Mouse (Mus musculus) MEL (cell line): Measurements from ENCODE around the gene Sh3glb1. TPM values are rescaled to one million over a fixed set of nuclear protein-coding genes. Genes with fewer than 3 reads are reported as not detected.
"Not testable (repeated sequence)": the region's sequence is repeated elsewhere in the genome, so short reads cannot be mapped to it uniquely, and the experiment has no call there.

Experiments used
- DNase-seq: peaks from one replicate; pipeline ENCODE4 v3.0.0; 2011; ENCODE audit warnings: low read depth, low spot score
- H3K27ac ChIP-seq: 2 replicates; pipeline ENCODE4 v1.5.1; 2012; ENCODE audit warnings: low read depth, mild to moderate bottlenecking, control low read depth, low read length, moderate library complexity; ENCODE audit not compliant: control insufficient read depth
- H3K27me3 ChIP-seq, 2 experiments: fragments of 150-350 bp in 1 of 2; sonication (generic) in 1 of 2; 2 replicates each; pipeline ENCODE4 v1.6.1; 2012; ENCODE audit warnings: low read length in 2 of 2, mild to moderate bottlenecking in 2 of 2, improper control_type of control experiment in 1 of 2, moderate library complexity in 1 of 2; ENCODE audit not compliant: insufficient read depth in 2 of 2, control insufficient read depth in 1 of 2
- H3K36me3 ChIP-seq, 2 experiments: 2 replicates each; pipeline ENCODE4 v1.6.1; 2012 to 2014; ENCODE audit warnings: low read length in 2 of 2, improper control_type of control experiment in 1 of 2, inconsistent platforms in 1 of 2, mild to moderate bottlenecking in 1 of 2; ENCODE audit not compliant: insufficient read depth in 2 of 2, control insufficient read depth in 1 of 2
- H3K4me1 ChIP-seq, 2 experiments: fragments of 150-350 bp in 1 of 2; sonication (generic) in 1 of 2; 2 replicates each; pipeline ENCODE4 v1.6.1; 2012; ENCODE audit warnings: low read length in 2 of 2, improper control_type of control experiment in 1 of 2, mild to moderate bottlenecking in 1 of 2; ENCODE audit not compliant: insufficient read depth in 2 of 2, control insufficient read depth in 1 of 2
- H3K4me3 ChIP-seq, 2 experiments: fragments of 150-350 bp in 1 of 2; sonication (generic) in 1 of 2; 2 replicates each; pipeline ENCODE4 v1.5.1; 2012; ENCODE audit warnings: low read depth in 2 of 2, low read length in 2 of 2, mild to moderate bottlenecking in 2 of 2, moderate library complexity in 2 of 2, control low read depth in 1 of 2, improper control_type of control experiment in 1 of 2; ENCODE audit not compliant: control insufficient read depth in 1 of 2, insufficient read depth in 1 of 2
- H3K79me2 ChIP-seq: 2 replicates; pipeline ENCODE4 v1.6.1; 2012; ENCODE audit warnings: mild to moderate bottlenecking, low read length, moderate library complexity; ENCODE audit not compliant: control insufficient read depth, poor library complexity, insufficient read depth
- H3K9ac ChIP-seq: 2 replicates; pipeline ENCODE4 v1.6.1; 2012; ENCODE audit warnings: low read depth, mild to moderate bottlenecking, control low read depth, low read length, moderate library complexity; ENCODE audit not compliant: control insufficient read depth, poor library complexity, severe bottlenecking
- H3K9me3 ChIP-seq: fragments of 150-350 bp; sonication (generic); replicated peaks from 2 replicates; pipeline ENCODE4 v1.6.1; 2012; ENCODE audit warnings: mild to moderate bottlenecking, low read length, improper control_type of control experiment, moderate library complexity; ENCODE audit not compliant: insufficient read depth
- CTCF ChIP-seq, 3 experiments: IDR thresholded peaks in 2 of 3; conservative IDR thresholded peaks in 1 of 3; 2 replicates each; pipeline ENCODE4 v1.5.1; 2011 to 2012; ENCODE audit warnings: low read length in 3 of 3, low read depth in 2 of 3, mild to moderate bottlenecking in 2 of 3, improper control_type of control experiment in 1 of 3, inconsistent platforms in 1 of 3, mixed read lengths in 1 of 3, moderate library complexity in 1 of 3; ENCODE audit not compliant: control insufficient read depth in 1 of 3, insufficient read depth in 1 of 3, poor library complexity in 1 of 3, severe bottlenecking in 1 of 3
- ETS1 ChIP-seq: IDR thresholded peaks from 2 replicates; pipeline ENCODE4 v1.6.1; 2012; ENCODE audit warnings: low read depth, mild to moderate bottlenecking, inconsistent platforms, low read length, improper control_type of control experiment, moderate library complexity
- GABPA ChIP-seq: IDR thresholded peaks from 2 replicates; pipeline ENCODE4 v1.6.1; 2012; ENCODE audit warnings: low read depth, mild to moderate bottlenecking, inconsistent platforms, low read length, improper control_type of control experiment, moderate library complexity
- MAFK ChIP-seq: IDR thresholded peaks from 2 replicates; pipeline ENCODE4 v1.6.1; 2011; ENCODE audit warnings: low read depth, mild to moderate bottlenecking, low read length, improper control_type of control experiment, borderline replicate concordance
- MAX ChIP-seq: IDR thresholded peaks from 2 replicates; pipeline ENCODE4 v1.6.1; 2011; ENCODE audit warnings: low read length, improper control_type of control experiment
- MEF2A ChIP-seq: IDR thresholded peaks from 2 replicates; pipeline ENCODE4 v1.6.1; 2014; ENCODE audit warnings: low read depth, mild to moderate bottlenecking, inconsistent platforms, low read length, improper control_type of control experiment; ENCODE audit not compliant: poor library complexity, insufficient replicate concordance, severe bottlenecking; ENCODE audit errors: extremely low read depth
- POLR2AphosphoS2 ChIP-seq: IDR thresholded peaks from 2 replicates; pipeline ENCODE4 v1.6.1; 2011; ENCODE audit warnings: low read length, improper control_type of control experiment
- SMC3 ChIP-seq: IDR thresholded peaks from 2 replicates; pipeline ENCODE4 v1.6.1; 2011; ENCODE audit warnings: low read depth, low read length, improper control_type of control experiment
- USF1 ChIP-seq: IDR thresholded peaks from 2 replicates; pipeline ENCODE4 v1.6.1; 2014; ENCODE audit warnings: low read depth, mild to moderate bottlenecking, inconsistent platforms, low read length, improper control_type of control experiment, moderate library complexity
- ZC3H11A ChIP-seq: IDR thresholded peaks from 2 replicates; pipeline ENCODE4 v1.6.1; 2012; ENCODE audit warnings: low read depth, mild to moderate bottlenecking, inconsistent platforms, low read length, improper control_type of control experiment
- ZMIZ1 ChIP-seq: IDR thresholded peaks from 2 replicates; pipeline ENCODE4 v1.6.1; 2012; ENCODE audit warnings: low read depth, mild to moderate bottlenecking, inconsistent platforms, low read length, improper control_type of control experiment, moderate library complexity
- polyA plus RNA-seq, 2 experiments: library from polyadenylated mRNA; stranded (reverse) in 1 of 2; unstranded in 1 of 2; fragments of >175 nt in 1 of 2; fragments of >200 nt in 1 of 2; gene quantifications; 2 replicates each; pipeline versions ENCODE4 v1.2.1 to v1.2.4; 2012; ENCODE audit warnings: low replicate concordance in 2 of 2, low read depth in 1 of 2; ENCODE audit not compliant: insufficient read length in 2 of 2, insufficient read depth in 1 of 2, missing spikeins in 1 of 2
- total RNA-seq: library from RNA; depleted of rRNA; stranded (reverse); fragments of 300-350 nt; gene quantifications from 2 replicates; pipeline ENCODE4 v1.2.3, GENCODE M21; 2012

Sh3glb1 gene
- total and polyA plus RNA-seq, 3 experiments: 33.9 to 89.2 (median 61.9) TPM

- Histone ChIP-seq H3K79me2 (no peaks in the 10 kb centered on the region), H3K9me3 (no peaks in the 10 kb centered on the region), H3K27ac (no peak overlapping the region), H3K9ac (no peak overlapping the region), H3K4me1 (peaks cover 2 to 12% of the 10 kb centered on the region in 2 experiments), H3K4me3 (no peak overlapping the region), H3K27me3 (no peaks in the 10 kb centered on the region)
- no peak for DNase-seq
- no peak for TF ChIP-seq MAX
- no peak for TF ChIP-seq SMC3
- TF ChIP-seq ETS1: peak; percentile 54
- no peak for TF ChIP-seq ZC3H11A
- no peak for TF ChIP-seq MEF2A
- TF ChIP-seq, all 39 proteins: peak for 1
- H3K36me3 ChIP-seq: peaks cover 0 to 8% of the 10 kb centered on the region in 2 experiments; a peak in 2 of 4 replicates
Measured at GRCm38 (mm10) chr3:144759719-144760118, 39.6 kb upstream of the Sh3glb1 start.

GRCm38 (mm10) chr3:144756103-144756502 is 36.0 kb upstream of the Sh3glb1 start:
- not testable (repeated sequence) for H3K4me1 ChIP-seq, H3K79me2 ChIP-seq, H3K9ac ChIP-seq, DNase-seq, H3K36me3 ChIP-seq, H3K27ac ChIP-seq, H3K9me3 ChIP-seq, H3K4me3 ChIP-seq, H3K27me3 ChIP-seq

- peaks cover 0 to 2% of the 10 kb centered on the region in 2 experiments; a peak in 1 of 4 replicates for H3K36me3 ChIP-seq
- peaks cover 0 to 3% of the 10 kb centered on the region in 2 experiments for H3K4me1 ChIP-seq
- H3K79me2 ChIP-seq: no peaks in the 10 kb centered on the region
- no peak for TF ChIP-seq ZMIZ1
- TF ChIP-seq GABPA: no peak
- TF ChIP-seq ZC3H11A: 0 out of 2 replicates have a peak, but pooled peaks have one; percentile 5
- peak; percentile 60 to 82 (median 75) for TF ChIP-seq CTCF (IDR thresholded peaks at IDR 0.05 in 2 of 3, conservative IDR thresholded peaks at IDR 0.05 in 1 of 3; ENCODE audit: control insufficient read depth in 1 of 3, insufficient read depth in 1 of 3, low read depth in 2 of 3, low read length in 3 of 3, poor library complexity in 1 of 3, severe bottlenecking in 1 of 3)
- peak; percentile 42 for TF ChIP-seq SMC3
- no peak for TF ChIP-seq MAFK
- TF ChIP-seq USF1: no peak
- TF ChIP-seq POLR2AphosphoS2: no peak
- H3K9ac ChIP-seq: no peak overlapping the region
- peak; percentile 58 for DNase-seq
- H3K27me3 ChIP-seq: no peaks in the 10 kb centered on the region
- no peak overlapping the region for H3K4me3 ChIP-seq
- no peak overlapping the region for H3K27ac ChIP-seq
- H3K9me3 ChIP-seq: no peaks in the 10 kb centered on the region
Measured at GRCm38 (mm10) chr3:144753120-144753519, 33.0 kb upstream of the Sh3glb1 start.
